Mouse (Mus musculus) left cerebral cortex, adult 18-20 months (tissue): ENCODE data around the gene Alk. TPM values are rescaled to one million over a fixed set of nuclear protein-coding genes. Genes with fewer than 3 reads are reported as not detected.

ENCODE experiments used
- DNase-seq, 2 experiments: peaks; one replicate each; pipeline ENCODE4 v3.0.0; 2021 to 2022; ENCODE audit warnings: low spot score in 2 of 2, mixed read lengths in 1 of 2
- total RNA-seq, 2 experiments: library from RNA; stranded (reverse); gene quantifications; 2 replicates each; pipeline ENCODE4 v1.2.3; 2021

The Alk gene
- total RNA-seq, 2 experiments from 2014 or later: 8.4 to 9.1 TPM

DNA sequence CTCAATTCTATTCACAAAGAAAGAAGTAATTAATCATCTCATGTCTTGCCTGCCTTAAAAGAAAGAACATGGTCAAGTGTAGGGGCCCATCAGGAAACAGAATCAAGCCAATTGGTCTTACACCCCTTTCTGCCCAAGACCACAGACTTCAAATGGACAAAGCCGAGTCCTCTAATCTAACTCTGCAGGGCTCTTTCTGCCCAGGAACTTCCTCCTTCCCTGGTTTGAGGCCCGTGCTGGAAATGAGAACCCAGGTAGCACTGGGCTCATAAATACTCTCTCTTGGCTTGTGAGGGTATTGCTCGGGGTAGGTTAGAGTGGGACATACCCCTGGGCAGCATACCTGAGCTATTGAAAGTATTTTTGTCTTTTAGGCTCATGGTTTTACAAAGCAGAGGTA is 451.4 kb downstream of the Alk start:
- no peak for DNase-seq

DNA sequence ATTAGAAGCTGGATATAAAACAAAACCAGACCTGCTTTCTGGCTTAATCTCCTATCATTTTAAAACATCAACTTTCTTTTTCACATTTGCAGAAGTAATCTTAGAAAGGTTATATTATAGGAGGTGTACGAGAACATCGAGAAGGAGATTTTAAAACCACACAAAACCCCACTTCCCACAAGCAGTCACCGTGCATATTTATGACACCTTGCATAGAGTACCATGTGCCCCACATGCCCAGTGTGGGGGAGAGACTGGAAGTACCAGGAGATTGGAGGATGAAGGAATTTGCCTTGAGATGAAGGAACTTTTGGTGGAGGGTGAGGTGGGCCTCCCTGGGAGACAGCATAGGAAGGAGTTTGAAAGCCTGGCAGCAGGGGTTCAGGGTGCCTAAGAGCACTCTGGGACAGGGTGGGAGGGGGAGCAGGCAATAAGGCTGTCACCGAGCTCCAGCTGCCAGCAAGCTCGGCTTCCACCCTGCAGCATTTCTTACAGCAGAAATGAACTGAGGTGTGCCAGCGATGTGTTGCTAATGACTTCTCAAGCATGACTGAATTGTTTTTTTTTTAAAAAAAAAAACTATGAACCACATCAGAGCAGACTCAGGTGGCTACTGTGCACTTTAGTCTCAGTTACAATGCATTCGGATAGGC is 459.4 kb downstream of the Alk start:
- no peak for DNase-seq

DNA sequence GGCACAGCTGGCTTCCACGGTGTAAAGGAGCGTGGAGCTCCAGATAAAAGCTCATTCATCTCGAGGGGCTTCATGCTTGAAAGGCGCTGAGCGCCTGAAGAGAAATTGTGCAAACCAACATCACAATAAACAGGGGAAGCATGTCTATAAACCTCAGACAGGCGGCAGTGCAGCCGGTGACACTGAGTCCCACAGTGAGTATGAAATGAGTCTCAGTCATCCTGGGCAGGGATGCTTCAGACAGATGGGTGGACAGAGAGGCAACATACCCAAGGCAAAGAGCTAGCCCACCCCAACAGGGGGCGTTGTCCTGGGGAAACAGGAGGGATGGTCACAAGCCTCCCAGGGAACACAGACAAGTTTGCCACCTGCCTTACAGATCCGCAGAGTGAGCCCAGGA is 460.0 kb downstream of the Alk start:
- DNase-seq: no peak

DNA sequence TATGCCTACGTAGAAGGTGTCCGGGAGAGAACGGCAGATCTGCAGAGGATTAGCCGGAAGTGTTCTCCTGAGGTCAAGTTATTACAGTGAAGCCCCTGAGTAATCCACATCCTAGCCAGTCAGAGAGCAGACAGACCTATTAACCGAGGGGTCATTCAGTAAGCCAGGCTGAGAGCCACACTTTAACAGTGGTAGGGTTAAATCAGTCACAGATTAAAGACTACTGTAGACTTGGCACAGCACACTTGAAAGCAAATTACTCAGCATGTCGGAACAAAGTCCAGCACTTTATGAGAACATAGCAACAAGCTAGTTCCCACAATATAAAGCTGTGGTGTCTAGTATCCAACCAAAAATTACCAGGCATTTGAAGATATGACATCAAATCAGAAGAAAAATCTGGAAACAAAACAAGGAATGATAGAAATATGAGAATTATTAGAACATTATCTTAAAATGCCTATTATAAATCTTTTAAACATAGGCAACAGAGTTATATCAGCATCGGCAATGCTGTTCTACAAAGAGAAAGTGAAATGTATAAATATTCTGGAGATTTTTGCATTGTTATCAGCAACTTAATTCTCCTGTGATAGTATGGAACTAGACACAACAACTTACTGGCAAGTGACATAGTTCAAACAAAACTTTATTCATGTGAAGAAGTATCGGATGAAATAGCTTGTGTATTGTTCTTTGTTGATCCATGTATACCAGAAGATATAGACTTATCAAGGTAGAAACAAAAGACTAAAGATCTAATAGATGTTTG is 472.1 kb downstream of the Alk start:
- no peak for DNase-seq

DNA sequence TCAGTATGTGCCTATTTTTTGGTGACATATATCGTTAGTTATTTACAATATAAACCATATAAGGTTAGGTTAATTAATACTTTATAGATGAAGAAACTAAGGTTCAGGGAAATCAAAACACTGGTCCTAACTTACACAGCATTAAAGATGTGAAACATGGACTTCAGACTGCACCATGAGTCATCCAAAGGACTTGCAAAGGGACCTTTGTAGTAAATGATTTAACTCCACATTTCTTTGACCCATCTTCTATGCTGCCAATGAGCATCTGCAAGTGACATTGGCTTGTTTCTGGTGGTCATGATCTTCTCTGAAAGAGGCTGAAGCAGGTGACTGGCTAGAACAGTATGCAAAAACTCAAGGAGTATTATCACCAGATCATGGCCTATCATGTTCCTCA is 482.8 kb downstream of the Alk start:
- no peak for DNase-seq

DNA sequence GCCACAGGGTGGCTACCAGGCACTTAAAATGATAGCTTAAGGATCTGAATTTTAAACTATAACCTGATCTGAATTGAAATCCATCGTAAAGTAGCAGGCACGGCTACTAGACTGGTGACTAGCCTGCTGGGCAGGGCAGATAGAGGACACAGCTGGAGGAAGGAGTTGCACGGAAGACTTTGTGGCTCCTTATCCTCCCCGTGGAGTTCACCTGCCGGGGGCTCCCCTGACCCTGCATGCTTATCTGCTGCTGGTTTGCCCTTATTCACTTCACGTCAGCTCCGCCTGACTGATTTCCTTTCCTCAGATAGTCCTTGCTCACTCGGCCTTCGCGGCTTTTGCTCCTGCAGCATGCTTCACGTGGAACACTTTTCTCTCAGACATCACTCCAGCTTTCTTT is 484.1 kb downstream of the Alk start:
- DNase-seq: no peak

DNA sequence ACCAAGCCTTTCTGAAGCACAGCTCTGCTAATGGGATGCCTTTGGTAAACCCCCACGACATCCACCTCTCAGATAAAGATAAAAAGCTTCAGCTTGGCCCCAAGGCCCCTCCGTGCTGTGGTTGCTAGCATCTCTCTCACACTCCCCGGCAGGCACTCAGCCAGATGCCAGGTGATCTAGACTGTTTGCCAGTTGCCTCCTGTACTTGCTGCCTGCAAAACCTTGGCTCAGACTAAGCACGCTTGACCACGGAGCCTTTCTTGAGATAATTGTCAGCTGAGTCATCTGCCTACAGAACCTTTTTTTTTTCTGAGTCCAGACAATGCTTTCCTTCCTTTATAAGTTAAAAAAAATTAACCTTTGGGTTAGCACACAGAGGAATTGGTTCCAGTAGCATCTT is 486.1 kb downstream of the Alk start:
- DNase-seq: no peak

DNA sequence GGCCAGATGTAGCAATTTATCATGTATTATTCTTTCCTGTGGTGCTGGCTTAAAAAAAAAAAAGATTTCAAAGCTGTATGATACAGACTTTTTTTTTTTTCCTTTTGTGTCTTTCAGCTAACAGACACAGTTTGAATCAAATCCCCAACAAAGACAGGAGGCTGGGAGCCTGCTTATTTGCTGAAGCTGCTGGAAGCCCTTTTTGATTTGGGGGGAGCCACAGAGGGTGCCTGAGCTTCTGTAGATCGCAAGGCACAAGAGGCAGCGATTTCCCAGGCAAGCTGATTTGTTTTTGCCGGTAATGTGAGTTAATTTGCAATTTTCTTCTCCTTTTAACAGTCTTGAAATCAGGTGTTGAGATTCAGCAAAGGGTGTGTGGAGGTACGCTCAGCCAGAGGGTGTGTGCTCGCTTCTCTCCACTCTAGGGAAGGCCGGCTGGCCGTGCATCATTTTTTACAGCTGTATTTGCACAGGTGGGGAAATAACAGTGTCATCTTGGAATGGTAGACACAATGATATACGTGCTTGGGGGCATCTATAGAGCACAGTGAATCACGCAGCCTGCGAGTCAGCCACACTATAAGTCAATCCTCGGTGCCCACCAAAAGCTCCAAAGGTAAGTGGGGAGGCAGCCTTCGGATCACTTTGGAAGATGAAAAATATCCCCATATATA is 489.0 kb downstream of the Alk start:
- DNase-seq: no peak

DNA sequence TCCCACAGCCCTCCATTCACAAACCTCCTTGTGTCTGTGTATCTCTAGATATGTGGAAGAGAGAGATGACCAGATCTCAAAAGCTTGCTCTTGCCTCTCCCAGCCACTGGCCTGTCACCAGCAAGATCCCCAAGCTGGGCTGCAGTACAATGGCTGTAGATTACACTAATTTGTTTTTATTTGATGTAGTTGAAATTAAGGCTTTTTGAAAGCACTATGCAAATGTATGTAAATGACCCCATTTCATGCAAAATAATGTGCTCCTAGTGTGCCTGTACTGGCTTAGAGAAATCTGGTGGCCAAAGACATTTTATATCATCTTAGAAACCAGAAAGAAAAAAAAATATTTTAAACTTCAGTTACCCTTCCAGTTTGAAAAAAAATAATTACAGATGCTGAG is 492.4 kb downstream of the Alk start:
- no peak for DNase-seq

DNA sequence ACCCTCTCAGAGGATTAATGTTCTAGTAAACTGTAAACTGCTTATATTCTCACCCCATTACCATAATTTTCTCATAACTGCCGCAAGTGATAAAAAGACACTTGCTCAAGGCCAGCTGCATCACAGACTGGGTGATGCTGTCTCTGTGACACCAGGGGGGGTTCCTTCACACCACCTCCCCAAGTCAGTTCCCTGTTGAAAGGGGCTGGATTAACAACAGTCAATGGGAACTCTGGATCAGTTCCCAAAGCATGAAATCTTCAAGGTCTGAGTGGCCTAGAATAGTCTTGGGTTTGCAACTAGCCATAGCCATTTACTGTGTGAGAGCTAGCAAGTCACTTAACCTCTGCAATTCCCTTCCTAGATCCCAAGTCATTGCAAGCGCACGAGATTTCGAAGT is 492.9 kb downstream of the Alk start:
- DNase-seq: no peak

DNA sequence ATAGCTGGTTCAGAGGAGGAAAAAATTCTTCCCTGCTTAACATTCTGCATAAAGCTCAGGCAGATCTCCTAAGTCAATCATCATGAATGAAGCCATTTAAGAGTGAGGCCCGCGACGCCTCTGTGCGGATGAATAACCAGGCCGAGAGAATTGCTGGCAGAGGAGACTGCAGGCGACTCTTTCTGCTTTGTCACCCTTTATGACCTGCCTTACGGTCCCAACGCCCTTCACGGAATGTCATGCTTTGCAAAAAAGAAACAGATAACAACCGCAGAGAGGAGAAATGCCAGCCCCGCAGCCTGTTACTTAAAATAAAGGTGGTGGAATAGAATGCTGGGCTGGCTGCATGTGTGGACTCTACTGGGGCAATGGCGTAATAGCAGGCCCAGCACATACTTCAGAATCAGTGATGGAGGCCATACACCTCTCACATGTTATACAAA is 517.1 kb downstream of the Alk start:
- no peak for DNase-seq

DNA sequence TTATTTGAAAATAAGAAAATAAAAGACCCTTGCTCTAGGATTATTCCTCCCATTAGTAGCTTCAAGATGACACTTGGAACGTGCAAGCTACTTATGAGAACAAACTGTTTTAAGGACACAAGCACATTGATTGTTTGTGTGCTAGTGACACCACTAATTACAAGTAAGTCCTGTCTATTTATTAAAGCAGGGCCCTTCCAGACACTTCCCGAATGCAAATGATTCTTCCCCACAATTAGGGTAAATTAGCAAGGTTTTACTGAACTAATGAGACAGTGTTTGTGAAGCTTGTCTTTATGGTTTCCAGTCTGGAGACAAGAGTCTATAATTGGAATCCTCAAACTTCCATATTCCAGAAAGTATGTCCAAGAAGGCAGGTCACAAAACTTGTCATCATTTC is 523.0 kb downstream of the Alk start:
- DNase-seq: no peak

DNA sequence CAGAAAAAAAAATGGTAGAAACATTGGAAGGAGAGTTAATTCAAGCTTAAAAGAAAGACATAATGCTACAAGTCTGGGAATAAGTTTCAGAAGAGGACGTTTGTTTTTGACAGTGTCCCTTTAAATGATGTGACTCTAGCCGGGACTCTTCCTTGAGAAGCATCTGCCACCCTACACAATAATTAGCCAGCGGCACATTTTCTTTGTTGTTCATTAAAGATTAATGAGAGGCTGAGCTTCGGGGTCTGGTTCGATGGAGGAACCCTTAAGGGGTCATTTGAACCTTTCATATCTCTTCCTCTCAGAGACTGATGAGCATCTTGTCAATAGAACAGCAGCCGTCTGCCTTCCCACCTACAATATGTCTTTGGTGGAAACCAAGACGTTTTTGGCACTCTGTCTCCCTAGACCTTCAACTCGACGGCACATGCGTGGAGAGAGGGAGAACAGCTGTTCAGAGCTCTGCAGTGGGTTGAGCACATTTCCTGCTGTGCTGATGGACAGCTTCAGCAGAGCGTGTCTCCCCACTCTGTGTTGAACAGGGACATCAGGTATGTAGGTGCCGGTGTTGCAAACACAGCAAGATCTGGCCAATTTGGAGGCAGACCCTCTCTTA is 528.0 kb downstream of the Alk start:
- DNase-seq: peak in 1 of 2 experiments; percentile 6

DNA sequence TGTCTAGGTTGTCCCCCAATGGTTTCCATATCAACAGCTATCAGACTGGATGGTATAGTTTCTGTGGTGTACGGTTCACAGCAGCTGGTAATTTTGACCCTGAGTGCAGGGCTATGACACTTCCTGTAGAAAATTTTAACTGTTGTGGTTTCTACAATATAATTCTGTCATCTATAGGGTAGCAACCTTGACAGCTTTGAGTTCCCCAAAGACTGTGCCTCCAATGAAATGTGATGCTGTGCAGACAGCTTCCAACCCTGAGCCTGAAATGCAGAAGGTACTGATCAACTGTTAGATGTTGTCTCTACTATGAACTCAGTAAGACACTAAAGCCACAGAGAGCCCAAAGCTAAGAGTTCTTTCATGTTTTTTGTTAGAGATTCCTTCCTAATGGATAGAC is 532.6 kb downstream of the Alk start:
- no peak for DNase-seq

DNA sequence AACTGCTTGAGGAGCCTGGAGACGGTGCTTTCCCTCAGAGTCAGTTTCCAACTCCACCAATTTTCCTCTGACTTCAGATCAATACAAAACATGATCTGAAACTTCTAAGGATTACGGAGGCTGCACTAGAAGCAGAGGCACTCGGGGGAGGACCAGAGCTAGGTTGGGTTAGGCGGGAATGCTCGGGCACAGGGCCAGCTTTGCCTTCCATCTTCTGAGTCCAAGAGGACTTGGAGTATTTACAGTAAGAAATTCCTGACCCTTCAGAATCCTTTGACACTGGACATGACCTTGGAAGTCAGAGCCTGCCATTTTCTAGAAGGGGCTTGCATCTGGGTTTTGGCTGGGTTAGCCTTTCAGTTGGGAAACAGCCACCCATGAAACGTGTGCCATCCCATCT is 536.3 kb downstream of the Alk start:
- DNase-seq: no peak

DNA sequence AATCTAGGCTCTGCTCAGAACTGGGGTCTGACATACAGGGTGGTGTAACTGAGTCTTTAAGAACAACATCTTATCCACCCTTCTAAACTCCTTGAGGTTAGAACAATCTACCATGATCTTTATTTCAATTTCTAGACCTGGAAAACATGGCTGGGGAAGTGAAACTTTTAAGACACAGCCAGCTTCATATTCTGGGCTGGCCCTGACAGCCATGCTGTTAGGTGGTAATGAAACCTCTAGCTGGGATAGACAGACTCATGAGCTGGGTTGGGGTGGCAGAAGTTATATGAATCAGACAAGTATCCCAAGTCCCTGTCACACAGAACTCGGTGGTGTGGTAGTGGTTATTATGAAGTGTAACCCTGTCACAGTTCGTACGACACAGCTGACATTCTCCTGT is 541.4 kb downstream of the Alk start:
- DNase-seq: no peak

DNA sequence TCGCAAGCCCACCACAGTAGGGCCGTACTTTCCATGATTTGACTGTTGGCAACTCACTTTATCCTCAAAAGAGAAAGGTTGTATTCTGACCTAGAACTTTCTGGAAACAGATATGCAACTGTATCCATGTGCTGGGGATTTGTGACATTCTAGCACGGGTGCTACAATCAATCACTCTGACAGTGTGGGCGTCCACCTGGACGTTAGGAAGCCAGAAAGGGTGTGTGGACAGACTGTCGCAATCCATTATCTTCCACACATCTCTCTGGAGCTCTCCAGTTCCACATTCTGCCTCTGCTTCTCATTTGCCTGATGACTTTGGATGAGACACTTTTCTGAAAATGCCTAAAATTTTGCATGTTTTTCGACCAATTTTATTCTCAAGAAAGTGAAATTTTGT is 545.1 kb downstream of the Alk start:
- DNase-seq: no peak

DNA sequence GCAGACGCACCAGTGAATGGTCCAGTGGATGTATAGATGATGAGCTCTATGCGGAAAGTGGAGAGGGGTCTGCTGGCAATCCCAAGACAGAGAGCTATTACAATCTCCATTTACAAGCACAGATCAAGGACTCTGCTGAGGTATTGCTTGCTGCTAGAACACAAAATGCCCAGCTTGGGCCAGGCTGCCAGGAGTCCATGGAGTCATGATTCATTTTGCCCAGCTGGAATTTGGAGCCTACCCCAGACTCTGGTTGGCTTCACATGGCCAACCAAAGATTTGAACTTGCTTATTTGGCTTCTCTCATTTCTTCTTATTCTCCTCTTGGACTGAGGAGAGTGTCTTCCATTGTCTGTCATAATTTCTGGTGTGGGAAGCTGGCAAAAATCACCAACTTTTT is 558.8 kb downstream of the Alk start:
- DNase-seq: no peak

DNA sequence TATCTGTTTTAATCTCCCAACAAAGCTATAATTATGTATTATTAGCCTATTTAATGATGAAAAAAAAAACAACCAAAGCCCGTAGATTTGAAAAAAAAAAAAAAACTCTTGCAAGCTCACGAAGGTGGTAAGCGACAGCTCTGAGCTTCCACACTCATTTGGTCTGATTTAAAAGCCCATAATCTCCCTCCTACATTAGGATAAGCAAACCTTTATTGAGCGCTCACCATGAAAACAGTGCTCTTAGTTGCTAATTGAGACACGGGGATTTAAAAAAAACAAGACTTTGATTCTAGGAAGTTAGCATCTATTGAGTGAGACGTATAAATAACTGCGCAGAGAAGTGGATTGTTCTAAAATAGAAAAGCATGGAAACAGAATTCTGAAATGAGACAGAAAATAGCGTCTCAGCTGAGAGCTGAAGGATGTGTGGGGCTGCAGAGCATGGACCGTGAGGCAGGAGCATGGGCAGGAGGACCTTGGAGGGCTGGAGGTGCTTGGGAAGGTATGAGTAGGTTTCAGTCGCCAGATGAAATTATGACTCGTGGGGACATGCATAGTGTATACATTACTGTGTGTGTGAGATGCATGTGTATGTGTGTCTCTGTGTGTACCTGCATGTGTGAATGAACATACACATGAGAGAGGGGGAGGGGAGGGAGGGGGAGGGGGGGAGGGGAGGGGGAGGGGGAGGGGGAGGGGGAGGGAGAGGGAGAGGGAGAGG is 560.6 kb downstream of the Alk start:
- DNase-seq: peak; percentile 9

DNA sequence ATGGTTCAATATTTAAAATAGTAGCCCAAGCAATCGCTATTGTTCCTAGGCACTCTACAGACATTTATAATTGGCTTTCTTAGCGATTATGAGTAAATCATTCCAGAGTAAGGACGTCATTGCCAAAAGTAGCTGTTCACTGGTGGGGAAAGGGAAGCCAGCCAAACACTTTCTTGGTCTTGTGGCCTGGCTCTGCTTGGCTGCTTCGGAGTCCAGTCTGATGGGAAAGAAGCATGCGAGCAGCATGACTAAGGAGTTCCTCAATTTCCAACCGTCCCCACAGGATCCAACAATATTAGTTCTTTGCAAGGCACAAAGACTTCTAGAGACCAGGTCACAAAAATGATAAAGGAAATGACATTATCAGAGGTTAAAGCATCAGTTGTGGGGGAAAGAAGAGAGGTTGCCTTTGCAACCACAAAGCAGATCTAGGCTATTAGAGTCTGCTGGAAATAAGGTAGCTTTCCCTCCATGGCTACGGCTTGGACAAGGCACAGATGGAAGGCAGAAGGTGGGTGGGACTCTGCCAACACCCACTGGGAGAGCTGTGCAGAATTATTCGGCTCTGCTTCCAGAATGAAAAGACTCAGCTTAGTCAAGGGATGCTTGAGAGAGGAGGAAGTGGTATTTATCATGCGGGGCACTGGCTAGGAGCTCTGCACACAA is 561.3 kb downstream of the Alk start:
- DNase-seq: peak; percentile 74 to 86
